Mouse (Mus musculus) left cerebral cortex, adult 18-20 months (tissue): Measurements from ENCODE around the gene March5. TPM values are rescaled to one million over a fixed set of nuclear protein-coding genes. Genes with fewer than 3 reads are reported as not detected.
"Not testable (repeated sequence)": the region's sequence is repeated elsewhere in the genome, so short reads cannot be mapped to it uniquely, and the experiment has no call there.

Experiments used
- DNase-seq, 2 experiments: peaks; one replicate each; pipeline ENCODE4 v3.0.0; 2021 to 2022; ENCODE audit warnings: low spot score in 2 of 2, mixed read lengths in 1 of 2
- total RNA-seq, 2 experiments: library from RNA; stranded (reverse); gene quantifications; 2 replicates each; pipeline ENCODE4 v1.2.3; 2021

March5 gene
- total RNA-seq, 2 experiments from 2014 or later, result 90.6 to 92.7 TPM

DNA sequence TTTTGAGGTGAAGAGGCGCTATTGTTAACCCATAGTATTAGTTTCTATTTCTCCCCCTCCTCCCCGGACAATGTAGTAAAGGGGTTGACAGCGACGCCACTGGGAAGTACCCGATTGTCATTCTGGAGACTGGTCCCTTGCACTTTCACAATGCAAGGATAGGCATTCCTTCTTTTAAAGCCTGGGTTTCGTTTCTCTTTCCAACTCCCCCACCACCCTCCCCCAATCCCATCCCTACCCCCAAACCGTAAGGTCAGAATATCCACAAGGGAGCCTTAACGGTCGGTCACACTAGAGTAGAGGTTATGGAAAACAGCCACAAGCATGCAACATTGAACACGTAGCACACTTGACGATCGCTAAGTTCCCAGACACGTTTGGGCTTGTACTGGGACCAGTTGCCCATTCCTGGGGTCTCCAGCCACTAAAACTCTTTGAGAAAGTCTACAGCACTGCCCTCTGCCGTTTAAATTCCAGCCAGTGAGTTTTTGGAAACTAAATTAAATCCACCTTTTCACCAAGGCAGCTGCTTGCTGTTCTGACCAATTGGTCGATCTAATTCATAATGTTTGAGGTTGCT lies 923 bp downstream of the March5 start, which contains the start of gene Cpeb3:
TSS of gene Cpeb3 (minus strand) at position 426 of the 580 bp plus-strand sequence.
- peak; percentile 13 to 14 for DNase-seq

- DNase-seq, result no peak
Measured at GRCm38 (mm10) chr19:37208986-37209385, 1.6 kb downstream of the March5 start.

GRCm38 (mm10) chr19:37209467-37210128 lies 2.3 kb downstream of the March5 start:
- no peak for DNase-seq

DNA sequence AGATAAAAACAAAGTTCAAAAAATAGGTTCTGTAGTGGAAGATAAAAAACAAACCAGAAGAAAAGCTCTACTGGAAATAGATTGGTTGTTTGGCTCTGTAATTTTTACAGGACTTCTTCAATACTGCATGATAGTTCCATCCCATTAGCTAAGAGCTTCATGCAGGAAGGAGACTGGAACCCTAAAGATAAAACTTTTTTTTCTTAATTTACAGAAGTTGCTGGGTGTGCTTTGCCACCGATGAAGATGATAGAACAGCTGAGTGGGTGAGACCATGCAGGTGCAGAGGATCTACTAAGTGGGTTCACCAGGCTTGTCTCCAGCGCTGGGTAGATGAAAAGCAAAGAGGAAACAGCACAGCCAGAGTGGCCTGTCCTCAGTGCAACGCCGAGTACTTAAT lies 3.1 kb downstream of the March5 start:
- DNase-seq, result no peak

DNA sequence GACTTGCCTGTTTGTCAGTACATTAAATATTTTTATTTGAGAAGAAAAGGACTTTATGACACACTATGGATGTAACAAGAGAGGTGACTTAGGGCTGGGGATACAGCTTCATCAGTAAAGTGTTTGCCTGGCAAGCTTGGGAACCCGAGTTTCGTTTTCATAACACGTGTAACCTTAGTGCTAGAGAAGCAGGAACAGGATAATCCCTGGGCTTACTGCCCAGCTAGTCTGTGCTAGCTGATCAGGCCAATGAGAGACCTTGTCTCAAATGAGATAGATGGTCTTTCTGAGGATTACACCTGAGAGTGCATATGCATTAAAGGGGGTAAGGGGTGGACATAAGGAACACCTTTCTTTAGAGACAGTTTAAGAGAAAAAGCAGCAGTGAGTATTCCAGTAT lies 4.1 kb downstream of the March5 start:
- DNase-seq, result no peak

GRCm38 (mm10) chr19:37214711-37215110 lies 7.4 kb downstream of the March5 start:
- no peak for DNase-seq

- no peak for DNase-seq
Measured at GRCm38 (mm10) chr19:37225197-37225862, 18.0 kb downstream of the March5 start.

DNA sequence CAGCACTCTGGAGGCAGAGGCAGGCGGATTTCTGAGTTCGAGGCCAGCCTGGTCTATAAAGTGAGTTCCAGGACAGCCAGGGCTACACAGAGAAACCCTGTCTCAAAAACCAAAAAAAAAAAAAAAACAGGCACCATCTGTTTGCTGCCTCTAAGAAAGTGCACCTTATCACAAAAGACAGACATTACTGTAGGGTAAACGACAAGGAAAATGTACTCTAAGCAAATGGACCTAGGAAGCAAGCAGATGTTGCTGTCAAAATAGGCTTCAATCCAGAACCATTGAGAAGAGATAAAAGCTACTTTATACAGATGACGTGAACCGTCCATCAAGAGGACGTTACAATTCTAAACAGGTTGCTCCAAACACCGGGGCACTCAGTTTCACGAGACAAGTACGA lies 25.3 kb downstream of the March5 start:
- not testable (repeated sequence) for DNase-seq

GRCm38 (mm10) chr19:37233561-37234539 lies 26.5 kb downstream of the March5 start:
- peak in 1 of 2 experiments; percentile 22 for DNase-seq

DNA sequence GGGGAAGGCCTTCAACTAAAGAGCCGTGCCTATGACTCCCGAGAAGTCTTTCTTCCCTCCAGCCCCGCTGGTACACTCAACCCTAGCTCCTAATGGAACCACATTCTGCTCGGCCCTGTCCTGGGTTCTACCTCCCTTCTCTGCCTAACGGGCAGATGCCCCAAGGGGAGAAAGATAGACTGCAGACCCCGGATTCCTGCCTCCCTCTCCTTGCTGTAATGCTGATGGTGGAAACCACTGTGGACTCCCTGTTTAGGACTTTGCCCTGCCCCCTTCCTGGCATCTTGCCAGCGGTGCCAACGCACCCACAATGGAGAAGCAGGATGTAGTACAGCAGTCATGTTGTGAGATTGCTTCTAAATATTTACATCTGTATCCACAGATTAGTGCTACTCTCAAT lies 28.5 kb downstream of the March5 start:
- DNase-seq, result no peak

GRCm38 (mm10) chr19:37237306-37237705 lies 30.0 kb downstream of the March5 start:
- DNase-seq, result no peak

DNA sequence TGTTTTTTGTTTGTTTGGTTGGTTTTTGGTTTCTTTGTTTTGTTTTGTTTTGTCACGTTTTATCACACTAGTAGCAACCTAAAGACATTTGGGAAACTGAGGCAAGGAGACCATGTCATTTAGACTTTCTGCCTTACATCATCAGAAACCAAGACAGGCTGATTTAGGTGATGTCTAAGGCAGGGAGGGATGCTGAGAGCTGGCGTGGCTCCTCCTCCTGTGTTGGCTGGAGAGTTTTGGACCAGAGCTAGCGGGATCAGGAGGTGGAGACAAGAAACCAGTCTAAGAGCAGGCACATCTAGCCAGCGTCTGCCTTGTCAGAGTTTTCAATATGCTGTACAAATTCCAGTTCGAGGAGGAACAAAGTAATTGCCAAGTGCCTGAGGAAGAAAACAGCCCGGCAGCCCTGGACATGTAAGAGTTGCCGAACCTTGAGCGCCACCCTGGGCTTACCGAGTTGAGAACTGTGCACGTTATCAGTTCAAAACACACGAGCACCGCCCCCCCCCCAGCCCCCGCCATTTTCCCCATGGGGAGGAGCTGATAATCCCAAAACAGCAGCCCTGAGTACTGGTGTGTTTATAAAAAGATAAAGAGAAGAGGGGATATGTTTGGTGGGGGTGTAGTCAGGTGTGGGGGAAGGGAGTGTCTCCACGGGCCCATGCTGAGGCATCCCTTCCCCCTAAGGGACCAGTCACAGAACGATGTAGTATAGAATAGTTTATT lies 30.5 kb downstream of the March5 start:
- DNase-seq, result no peak

- DNase-seq, result no peak
Measured at GRCm38 (mm10) chr19:37238651-37239050, 31.3 kb downstream of the March5 start.

- DNase-seq, result no peak
Measured at GRCm38 (mm10) chr19:37239096-37239495, 31.8 kb downstream of the March5 start.

- no peak for DNase-seq
Measured at GRCm38 (mm10) chr19:37241201-37241600, 33.9 kb downstream of the March5 start.

DNA sequence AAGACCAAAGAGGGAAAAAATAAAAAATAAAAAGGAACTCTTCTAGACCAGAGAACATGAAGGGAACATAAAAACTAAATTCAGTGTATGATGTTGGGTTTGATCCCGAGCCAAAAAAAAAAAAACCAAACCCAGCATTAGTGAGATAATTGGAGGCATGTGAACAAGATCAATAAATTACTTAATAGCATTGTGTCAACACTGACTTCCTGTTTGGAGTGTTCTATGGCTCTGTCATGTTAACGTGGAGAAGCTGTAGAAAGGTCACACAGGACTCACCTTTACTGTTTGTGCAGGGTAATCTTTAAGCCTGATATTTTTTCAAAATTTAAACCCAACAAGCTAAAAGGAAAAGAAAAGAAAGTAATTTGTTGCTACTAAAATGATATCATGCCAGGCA lies 35.4 kb downstream of the March5 start:
- no peak for DNase-seq

- DNase-seq, result no peak
Measured at GRCm38 (mm10) chr19:37246859-37247258, 39.5 kb downstream of the March5 start.

DNA sequence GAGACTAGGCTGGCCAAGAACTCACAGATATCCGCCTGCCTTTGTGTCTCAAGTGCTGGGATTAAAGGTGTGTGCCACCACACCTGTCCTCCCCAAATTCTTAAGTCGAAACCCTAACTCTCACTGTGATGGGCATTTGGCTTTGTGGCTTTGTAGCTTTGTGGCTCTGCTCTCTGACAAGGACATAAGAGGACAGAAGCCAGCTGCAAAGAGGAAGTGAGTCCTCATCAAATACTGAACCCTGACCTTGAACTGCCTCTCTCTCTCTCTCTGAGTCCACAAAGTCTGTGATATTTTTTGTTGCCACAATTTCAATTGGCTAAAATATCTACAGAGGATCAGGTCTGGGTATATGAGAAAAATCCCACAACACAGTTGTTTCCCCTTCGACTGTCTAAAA lies 40.9 kb downstream of the March5 start:
- no peak for DNase-seq

DNA sequence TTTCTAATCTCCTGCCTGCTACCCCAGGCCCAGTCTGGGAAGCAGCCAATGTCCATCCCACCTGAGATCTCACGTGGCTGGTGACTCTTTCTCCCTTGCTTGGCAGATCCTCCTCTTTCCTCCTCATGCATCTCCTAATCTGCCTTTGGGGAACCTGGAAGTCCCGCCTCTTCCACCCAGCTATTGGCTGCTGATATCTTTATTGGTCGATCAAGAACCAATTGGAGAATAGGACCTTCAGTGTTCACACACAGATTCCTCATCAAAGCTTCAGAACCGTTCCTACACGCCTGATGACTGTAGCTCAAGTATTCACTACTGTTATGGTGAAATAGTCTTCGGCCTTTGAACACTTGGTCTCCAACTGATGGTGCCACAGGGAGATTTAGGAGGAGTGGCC lies 44.8 kb downstream of the March5 start:
- DNase-seq, result no peak

DNA sequence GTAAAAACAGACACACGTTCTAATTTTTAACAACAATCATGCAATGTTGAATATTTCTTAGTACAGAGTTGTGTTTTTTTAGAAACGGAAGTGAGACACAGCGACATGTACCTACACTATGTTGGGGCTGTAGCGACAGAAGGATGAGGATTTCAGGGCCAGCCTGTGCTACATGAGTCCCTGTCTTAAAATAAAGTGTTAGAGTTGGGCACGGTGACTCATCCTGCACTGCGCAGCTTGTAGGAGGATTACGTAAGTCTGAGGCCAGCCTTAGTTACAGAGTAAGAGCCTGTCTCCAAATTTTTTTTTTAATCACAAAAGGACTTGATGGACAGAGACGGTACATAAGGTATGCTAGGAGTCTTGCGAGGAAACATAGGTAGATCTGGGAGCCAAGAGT lies 48.0 kb downstream of the March5 start:
- peak; percentile 79 to 86 for DNase-seq

DNA sequence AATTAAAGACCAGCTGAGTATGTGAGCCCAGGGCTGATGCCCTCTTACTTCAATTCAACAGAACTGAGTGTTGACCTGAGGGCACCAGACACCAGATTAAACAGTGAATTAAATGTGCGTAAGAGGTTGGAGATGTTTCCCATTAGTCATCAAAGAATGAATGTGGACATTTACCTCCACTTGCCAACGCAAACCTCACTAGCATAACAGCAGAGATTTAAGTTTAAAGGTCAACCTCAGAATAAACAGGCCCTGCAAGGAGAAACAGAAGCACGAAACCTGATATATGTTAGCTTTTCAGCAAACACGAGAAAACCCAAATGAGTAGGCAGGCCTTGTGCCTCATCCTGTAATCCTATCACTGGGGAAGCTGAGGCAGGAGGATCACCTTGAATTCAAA lies 55.0 kb downstream of the March5 start:
- no peak for DNase-seq
